Mouse (Mus musculus) limb, embryonic 11.5 days (tissue): ENCODE results near the gene Nrf1. TPM values are rescaled to one million over a fixed set of nuclear protein-coding genes. Genes with fewer than 3 reads are reported as not detected.

Source experiments
- ATAC-seq: fragments of 200-750 bp; cut with Nextera tagmentation; 2 replicates; pipeline ENCODE4 v1.8.0; 2017; ENCODE audit warnings: low read depth; ENCODE audit not compliant: insufficient number of reproducible peaks, low FRiP score, low TSS enrichment
- DNase-seq: peaks from one replicate; pipeline ENCODE4 v3.0.0-alpha.2; 2015; ENCODE audit warnings: low spot score
- H3K27ac ChIP-seq: fragments of 300-500 bp; sonication (generic); replicated peaks from 2 replicates; pipeline ENCODE4 v1.5.1; 2014; ENCODE audit warnings: low read depth, mild to moderate bottlenecking, low read length
- H3K27me3 ChIP-seq: fragments of 300-500 bp; sonication (generic); 2 replicates; pipeline ENCODE4 v1.6.1; 2014; ENCODE audit warnings: mild to moderate bottlenecking, low read length, mixed read lengths; ENCODE audit not compliant: control insufficient read depth, insufficient read depth
- H3K36me3 ChIP-seq: fragments of 300-500 bp; sonication (generic); 2 replicates; pipeline ENCODE4 v1.6.1; 2014; ENCODE audit warnings: mild to moderate bottlenecking, low read length, moderate library complexity, mixed read lengths; ENCODE audit not compliant: control insufficient read depth, insufficient read depth
- H3K4me1 ChIP-seq: fragments of 300-500 bp; sonication (generic); 2 replicates; pipeline ENCODE4 v1.6.1; 2014; ENCODE audit warnings: low read length, mixed read lengths; ENCODE audit not compliant: control insufficient read depth, insufficient read depth
- H3K4me2 ChIP-seq: fragments of 300-500 bp; sonication (generic); 2 replicates; pipeline ENCODE4 v1.6.1; 2014; ENCODE audit warnings: low read depth, mild to moderate bottlenecking, moderate library complexity; ENCODE audit not compliant: severe bottlenecking
- H3K4me3 ChIP-seq: fragments of 300-500 bp; sonication (generic); 2 replicates; pipeline ENCODE4 v1.5.1; 2014; ENCODE audit warnings: low read depth, low read length
- H3K9ac ChIP-seq: fragments of 300-500 bp; sonication (generic); 2 replicates; pipeline ENCODE4 v1.6.1; 2014; ENCODE audit warnings: mild to moderate bottlenecking, low read length
- H3K9me3 ChIP-seq: fragments of 300-500 bp; sonication (generic); 2 replicates; pipeline ENCODE4 v1.6.1; 2016; ENCODE audit warnings: low read length; ENCODE audit not compliant: control insufficient read depth
- WGBS: fragments of 180-500 bp; shearing (Covaris S2); extraction: QIAGEN DNeasy Blood & Tissue Kit; methylation state at CpG from one replicate; pipeline ENCODE4 v1.1.7; 2014; 5-methylcytosine and 5-hydroxymethylcytosine counted together
- polyA plus RNA-seq: library from polyadenylated mRNA; unstranded; fragments of >200 nt; fragmentation: Nextera tagmentation; extraction: Ambion mirVana; gene quantifications from 2 replicates; pipeline ENCODE4 v1.2.1, GENCODE M21; 2014

The Nrf1 gene
- polyA plus RNA-seq, 1 experiment from 2014 or later = 80.6 TPM

GRCm38 (mm10) chr6:30137227-30137626, 89.4 kb downstream of the Nrf1 start:
- Histone ChIP-seq H3K36me3 (peaks cover under 1% of the 10 kb centered on the region; the same call in 1 of the 2 replicates), H3K9me3 (no peaks in the 10 kb centered on the region), H3K9ac (no peak overlapping the region), H3K4me1 (no peaks in the 10 kb centered on the region), H3K27ac (no peak overlapping the region), H3K27me3 (no peaks in the 10 kb centered on the region), H3K4me3 (no peak overlapping the region), H3K4me2 (no peak overlapping the region)
- DNase-seq (no peak), ATAC-seq (no peak)
- 88% methylated on average over 2 of the region's 2 CpGs for WGBS

GRCm38 (mm10) chr6:30139329-30140045, 91.7 kb downstream of the Nrf1 start:
- Histone ChIP-seq H3K4me1 (no peaks in the 10 kb centered on the region), H3K9ac (no peak overlapping the region), H3K4me3 (no peak overlapping the region), H3K36me3 (peaks cover 2% of the 10 kb centered on the region; the same call in 1 of the 2 replicates), H3K27ac (no peak overlapping the region), H3K27me3 (no peaks in the 10 kb centered on the region), H3K4me2 (no peak overlapping the region), H3K9me3 (no peaks in the 10 kb centered on the region)
- 92% methylated on average over 7 of the region's 7 CpGs for WGBS
- no peak for ATAC-seq
- DNase-seq = no peak

- no peaks in the 10 kb centered on the region for H3K4me1 ChIP-seq
- 90% methylated on average over 4 of the region's 4 CpGs for WGBS
- no peak overlapping the region for H3K27ac ChIP-seq
- H3K4me2 ChIP-seq = no peak overlapping the region
- H3K9me3 ChIP-seq = no peaks in the 10 kb centered on the region
- H3K4me3 ChIP-seq = no peak overlapping the region
- no peak for ATAC-seq
- H3K9ac ChIP-seq = no peak overlapping the region
- peaks cover 2% of the 10 kb centered on the region; the same call in 1 of the 2 replicates for H3K36me3 ChIP-seq
- no peaks in the 10 kb centered on the region for H3K27me3 ChIP-seq
- no peak for DNase-seq
Measured at GRCm38 (mm10) chr6:30143263-30143662, 95.5 kb downstream of the Nrf1 start.

GRCm38 (mm10) chr6:30147058-30147457, 99.3 kb downstream of the Nrf1 start:
- DNase-seq (no peak), ATAC-seq (no peak)
- no peaks in the 10 kb centered on the region for H3K4me1 ChIP-seq
- no peak overlapping the region for H3K4me2 ChIP-seq
- H3K4me3 ChIP-seq = no peak overlapping the region
- WGBS = 55% methylated on average over 7 of the region's 7 CpGs
- H3K27ac ChIP-seq = no peak overlapping the region
- H3K9me3 ChIP-seq = no peaks in the 10 kb centered on the region
- peaks cover 4% of the 10 kb centered on the region; the same call in 1 of the 2 replicates for H3K36me3 ChIP-seq
- no peak overlapping the region for H3K9ac ChIP-seq
- H3K27me3 ChIP-seq = no peaks in the 10 kb centered on the region

- ATAC-seq (no peak), DNase-seq (no peak)
- Histone ChIP-seq H3K4me1 (no peaks in the 10 kb centered on the region), H3K27me3 (no peaks in the 10 kb centered on the region), H3K9me3 (no peaks in the 10 kb centered on the region), H3K36me3 (peaks cover 4% of the 10 kb centered on the region; the same call in 1 of the 2 replicates), H3K27ac (no peak overlapping the region), H3K4me3 (no peak overlapping the region), H3K4me2 (no peak overlapping the region), H3K9ac (no peak overlapping the region)
- WGBS = 91% methylated on average over 6 of the region's 6 CpGs
Measured at GRCm38 (mm10) chr6:30147753-30148152, 100.0 kb downstream of the Nrf1 start.

GRCm38 (mm10) chr6:30150471-30150870, 102.7 kb downstream of the Nrf1 start:
- Histone ChIP-seq H3K4me1 (no peaks in the 10 kb centered on the region), H3K4me3 (no peak overlapping the region), H3K27me3 (no peaks in the 10 kb centered on the region), H3K4me2 (no peak overlapping the region), H3K9ac (no peak overlapping the region), H3K36me3 (peaks cover 4% of the 10 kb centered on the region), H3K27ac (no peak overlapping the region), H3K9me3 (no peaks in the 10 kb centered on the region)
- WGBS = 95% methylated on average over 8 of the region's 8 CpGs
- no peak for DNase-seq
- ATAC-seq = no peak

GRCm38 (mm10) chr6:30152163-30152562, 104.4 kb downstream of the Nrf1 start:
- 89% methylated on average over 12 of the region's 12 CpGs for whole genome bisulfite sequencing
- no peaks in the 10 kb centered on the region for H3K4me1 ChIP-seq
- no peaks in the 10 kb centered on the region for H3K27me3 ChIP-seq
- H3K4me2 ChIP-seq = no peak overlapping the region
- no peak overlapping the region for H3K9ac ChIP-seq
- no peaks in the 10 kb centered on the region for H3K9me3 ChIP-seq
- ATAC-seq (no peak), DNase-seq (no peak)
- no peak overlapping the region for H3K27ac ChIP-seq
- peaks cover 4% of the 10 kb centered on the region for H3K36me3 ChIP-seq
- H3K4me3 ChIP-seq = no peak overlapping the region

- Histone ChIP-seq H3K27ac (no peak overlapping the region), H3K36me3 (peaks cover 4% of the 10 kb centered on the region), H3K9me3 (no peaks in the 10 kb centered on the region), H3K4me3 (no peak overlapping the region), H3K4me2 (no peak overlapping the region), H3K4me1 (no peaks in the 10 kb centered on the region), H3K9ac (no peak overlapping the region), H3K27me3 (no peaks in the 10 kb centered on the region)
- WGBS = 83% methylated on average over 10 of the region's 10 CpGs
- DNase-seq (no peak), ATAC-seq (no peak)
Measured at GRCm38 (mm10) chr6:30152649-30153048, 104.9 kb downstream of the Nrf1 start.

GRCm38 (mm10) chr6:30153076-30153475, 105.3 kb downstream of the Nrf1 start:
- Histone ChIP-seq H3K9ac (no peak overlapping the region), H3K36me3 (peaks cover 4% of the 10 kb centered on the region), H3K4me3 (no peak overlapping the region), H3K27ac (no peak overlapping the region), H3K4me1 (no peaks in the 10 kb centered on the region), H3K9me3 (no peaks in the 10 kb centered on the region), H3K27me3 (no peaks in the 10 kb centered on the region), H3K4me2 (no peak overlapping the region)
- WGBS = 86% methylated on average over 3 of the region's 3 CpGs
- no peak for ATAC-seq
- no peak for DNase-seq
